Mouse (Mus musculus) stomach, postnatal 0 days (tissue): Measurements from ENCODE around the gene Stk39.

Experiments used
- CTCF ChIP-seq: IDR thresholded peaks from 2 replicates; pipeline ENCODE4 v1.5.1; 2016; ENCODE audit warnings: antibody characterized with exemption, low read depth, mild to moderate bottlenecking, moderate library complexity
- EP300 ChIP-seq: optimal IDR thresholded peaks from 2 replicates; pipeline ENCODE3; 2016; ENCODE audit warnings: antibody characterized with exemption

GRCm38 (mm10) chr2:68377251-68377681 is 94.8 kb downstream of the Stk39 start:
- TF ChIP-seq CTCF: no peak
- no peak for TF ChIP-seq EP300
